Mouse (Mus musculus) brain, embryonic 14.5 days (tissue): Measurements from ENCODE around the gene Dnmt3l.
"Not testable (repeated sequence)": the region's sequence is repeated elsewhere in the genome, so short reads cannot be mapped to it uniquely, and the experiment has no call there.

Experiments
- CTCF ChIP-seq: fragments of 200-500 bp; IDR thresholded peaks from 2 replicates; pipeline ENCODE4 v1.5.1; 2012; ENCODE audit warnings: inconsistent platforms, mild to moderate bottlenecking, moderate library complexity, borderline replicate concordance; ENCODE audit not compliant: insufficient read depth, insufficient read length; ENCODE audit errors: extremely low read depth
- POLR2A ChIP-seq: fragments of 200-500 bp; IDR thresholded peaks from 2 replicates; pipeline ENCODE4 v1.6.1; 2012; ENCODE audit warnings: mild to moderate bottlenecking, inconsistent platforms, borderline replicate concordance; ENCODE audit not compliant: poor library complexity, insufficient read depth, insufficient read length, severe bottlenecking; ENCODE audit errors: extremely low read depth

DNA sequence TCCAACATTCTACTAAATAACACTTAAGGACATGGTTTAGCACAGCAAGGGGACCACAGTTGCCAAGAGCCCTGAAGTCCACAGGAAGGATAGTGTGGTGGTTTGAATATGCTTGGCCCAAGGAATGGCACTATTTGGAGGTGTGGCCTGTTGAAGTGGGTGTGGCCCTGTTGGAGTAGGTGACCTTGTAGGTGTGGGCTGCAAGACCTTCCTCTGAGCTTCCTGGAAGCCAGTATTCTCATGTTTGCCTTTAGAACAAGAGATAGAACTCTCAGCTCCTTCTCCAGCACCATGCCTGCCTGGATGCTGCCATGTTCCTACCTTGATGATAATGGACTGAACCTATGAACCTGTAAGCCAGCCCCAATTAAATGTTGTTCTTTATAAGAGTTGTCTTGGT lies 58.1 kb downstream of the Dnmt3l start:
- TF ChIP-seq POLR2A, CTCF: not testable (repeated sequence)
